Mouse (Mus musculus) hindbrain, embryonic 15.5 days (tissue): Measurements from ENCODE around the gene Ddost. TPM values are rescaled to one million over a fixed set of nuclear protein-coding genes. Genes with fewer than 3 reads are reported as not detected.
"Not testable (repeated sequence)": the region's sequence is repeated elsewhere in the genome, so short reads cannot be mapped to it uniquely, and the experiment has no call there.

Experiments
- ATAC-seq: fragments of 200-750 bp; cut with Nextera tagmentation; 2 replicates; pipeline ENCODE4 v1.8.0; 2017; ENCODE audit warnings: low read depth, moderate number of reproducible peaks, moderate TSS enrichment; ENCODE audit not compliant: low FRiP score
- H3K27ac ChIP-seq: fragments of 300-500 bp; sonication (generic); replicated peaks from 2 replicates; pipeline ENCODE4 v1.5.1; 2015; ENCODE audit warnings: mild to moderate bottlenecking, inconsistent platforms
- H3K27me3 ChIP-seq: fragments of 300-500 bp; sonication (generic); 2 replicates; pipeline ENCODE4 v1.6.1; 2015; ENCODE audit warnings: control low read depth, inconsistent platforms
- H3K36me3 ChIP-seq: fragments of 300-500 bp; sonication (generic); 2 replicates; pipeline ENCODE4 v1.6.1; 2015; ENCODE audit warnings: control low read depth, inconsistent platforms
- H3K4me1 ChIP-seq: fragments of 300-500 bp; sonication (generic); replicated peaks from 2 replicates; pipeline ENCODE4 v1.6.1; 2015; ENCODE audit warnings: control low read depth, inconsistent platforms
- H3K4me2 ChIP-seq: fragments of 300-500 bp; sonication (generic); 2 replicates; pipeline ENCODE4 v1.6.1; 2015; ENCODE audit warnings: moderate library complexity, mild to moderate bottlenecking, inconsistent platforms
- H3K4me3 ChIP-seq: fragments of 300-500 bp; sonication (generic); 2 replicates; pipeline ENCODE4 v1.5.1; 2015; ENCODE audit warnings: mild to moderate bottlenecking, inconsistent platforms
- H3K9ac ChIP-seq: fragments of 300-500 bp; sonication (generic); 2 replicates; pipeline ENCODE4 v1.6.1; 2015; ENCODE audit warnings: inconsistent platforms
- H3K9me3 ChIP-seq: fragments of 300-500 bp; sonication (generic); 2 replicates; pipeline ENCODE4 v1.6.1; 2016; ENCODE audit warnings: control low read depth, inconsistent platforms
- WGBS: fragments of 180-500 bp; shearing (Covaris S2); methylation state at CpG from one replicate; pipeline ENCODE4 v1.1.7; 2015; 5-methylcytosine and 5-hydroxymethylcytosine counted together
- polyA plus RNA-seq: library from polyadenylated mRNA; unstranded; fragments of >200 nt; fragmentation: Nextera tagmentation; extraction: Ambion mirVana; gene quantifications from 2 replicates; pipeline ENCODE4 v1.2.1, GENCODE M21; 2015

Gene Ddost
- polyA plus RNA-seq, 1 experiment from 2014 or later: 220 TPM

DNA sequence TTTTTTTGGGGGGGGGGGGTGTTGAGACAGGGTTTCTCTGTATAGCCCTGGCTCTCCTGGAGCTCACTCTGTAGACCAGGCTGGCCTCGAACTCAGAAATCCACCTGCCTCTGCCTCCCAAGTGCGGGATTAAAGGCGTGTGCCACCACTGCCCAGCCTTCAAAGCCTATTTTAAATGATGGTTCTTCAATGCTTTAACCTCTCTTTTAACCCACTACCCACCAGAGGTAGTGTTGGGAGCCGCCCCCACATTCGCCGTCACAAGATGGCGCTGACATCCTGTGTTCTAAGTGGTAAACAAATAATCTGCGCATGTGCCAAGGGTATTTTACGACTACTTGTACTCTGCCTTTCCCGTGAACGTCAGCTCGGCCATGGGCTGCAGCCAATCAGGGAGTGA is 22.6 kb downstream of the Ddost start:
- H3K27ac ChIP-seq, H3K9ac ChIP-seq, H3K27me3 ChIP-seq, ATAC-seq, H3K4me2 ChIP-seq, H3K9me3 ChIP-seq, H3K4me3 ChIP-seq, H3K36me3 ChIP-seq: not testable (repeated sequence)
- WGBS: 69% methylated on average over 9 of the region's 12 CpGs
- H3K4me1 ChIP-seq: peaks cover 32% of the 10 kb centered on the region

DNA sequence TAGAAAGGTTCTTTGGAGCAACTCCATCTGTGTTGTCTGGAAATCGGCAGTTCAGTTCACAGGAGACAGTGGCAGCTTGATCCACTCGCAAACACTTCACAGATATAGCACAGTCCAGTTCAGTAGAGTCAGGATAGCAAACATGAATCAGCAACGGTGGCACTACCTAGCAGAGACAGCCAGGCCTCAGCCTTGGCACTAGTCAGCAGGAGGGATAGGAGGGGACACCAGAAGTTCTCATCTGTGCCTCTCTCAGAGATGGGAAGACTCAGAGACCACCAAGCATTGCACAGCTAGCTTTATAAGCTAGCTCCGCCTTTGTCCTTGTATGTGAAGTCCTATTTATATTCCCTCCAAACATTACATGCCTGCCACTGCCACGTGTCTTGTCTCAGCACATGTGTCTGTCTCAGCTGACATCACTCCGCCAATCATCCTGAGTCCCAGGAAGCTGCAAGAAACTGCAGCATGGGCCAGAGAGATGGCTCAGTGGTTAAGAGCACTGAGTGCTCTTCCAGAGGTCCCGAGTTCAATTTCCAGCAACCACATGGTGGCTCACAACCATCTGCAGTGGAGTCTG is 23.5 kb downstream of the Ddost start:
- WGBS: 67% methylated on average over 7 of the region's 7 CpGs
- Histone ChIP-seq H3K9me3 (no peaks in the 10 kb centered on the region), H3K36me3 (no peaks in the 10 kb centered on the region), H3K9ac (0 out of 2 replicates have a peak overlapping the region, but pooled peaks have one; percentile 7), H3K27me3 (no peaks in the 10 kb centered on the region), H3K4me2 (peak overlapping the region; percentile 46), H3K4me1 (peaks cover 26% of the 10 kb centered on the region), H3K27ac (no peak overlapping the region), H3K4me3 (peak overlapping the region; percentile 25)
- ATAC-seq: no peak

DNA sequence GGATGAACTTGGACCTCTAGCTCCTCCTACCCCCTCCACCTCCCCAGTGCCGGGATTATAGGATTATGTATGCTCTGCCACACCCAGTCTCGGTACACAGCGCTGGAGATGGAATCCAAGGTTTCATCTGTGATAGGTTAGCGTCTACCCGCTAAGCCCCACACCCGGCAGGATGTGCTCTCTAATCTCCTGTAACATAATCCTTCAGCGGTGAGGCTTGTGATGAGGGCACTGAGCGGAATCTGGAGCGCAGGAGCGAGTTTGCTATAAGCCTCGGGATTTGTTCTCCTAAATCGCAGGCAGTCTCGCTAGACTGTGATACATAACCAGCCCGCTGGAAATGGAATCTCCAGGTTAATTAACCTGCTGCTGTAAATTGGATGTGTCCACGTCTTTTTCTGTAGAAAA is 25.7 kb downstream of the Ddost start:
- Histone ChIP-seq H3K27ac (peak overlapping the region; percentile 31; the same call in 1 of the 2 replicates), H3K4me1 (peaks cover 8% of the 10 kb centered on the region; the same call in 1 of the 2 replicates), H3K27me3 (no peaks in the 10 kb centered on the region), H3K9ac (no peak overlapping the region), H3K9me3 (no peaks in the 10 kb centered on the region), H3K4me3 (no peak overlapping the region), H3K4me2 (no peak overlapping the region), H3K36me3 (no peaks in the 10 kb centered on the region)
- 34% methylated on average over 15 of the region's 15 CpGs for WGBS
- ATAC-seq: no peak

DNA sequence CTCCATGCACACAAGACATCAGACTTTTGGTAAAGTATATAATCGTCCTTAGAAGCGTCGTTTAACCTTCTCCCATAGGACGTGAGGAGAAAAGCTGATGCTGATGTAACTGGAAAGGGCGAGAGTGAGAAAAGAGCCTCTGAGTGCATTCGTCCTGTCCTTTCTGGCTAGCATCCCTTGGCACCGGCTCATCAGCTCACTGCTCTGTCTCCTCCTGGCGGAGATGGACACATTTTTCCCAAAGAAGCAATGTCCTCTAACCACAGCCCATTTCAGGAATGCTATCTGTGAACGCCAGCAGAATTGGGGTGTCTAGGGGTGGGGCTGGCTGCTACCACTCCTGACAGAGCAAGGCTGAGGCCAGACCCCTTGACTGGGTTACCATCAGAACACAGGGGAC is 27.1 kb downstream of the Ddost start:
- Histone ChIP-seq H3K4me2 (no peak overlapping the region), H3K4me1 (peaks cover under 1% of the 10 kb centered on the region; the same call in 1 of the 2 replicates), H3K4me3 (no peak overlapping the region), H3K9ac (no peak overlapping the region), H3K9me3 (no peaks in the 10 kb centered on the region), H3K27ac (no peak overlapping the region), H3K27me3 (no peaks in the 10 kb centered on the region), H3K36me3 (no peaks in the 10 kb centered on the region)
- no peak for ATAC-seq
- 79% methylated on average over 9 of the region's 9 CpGs for WGBS

DNA sequence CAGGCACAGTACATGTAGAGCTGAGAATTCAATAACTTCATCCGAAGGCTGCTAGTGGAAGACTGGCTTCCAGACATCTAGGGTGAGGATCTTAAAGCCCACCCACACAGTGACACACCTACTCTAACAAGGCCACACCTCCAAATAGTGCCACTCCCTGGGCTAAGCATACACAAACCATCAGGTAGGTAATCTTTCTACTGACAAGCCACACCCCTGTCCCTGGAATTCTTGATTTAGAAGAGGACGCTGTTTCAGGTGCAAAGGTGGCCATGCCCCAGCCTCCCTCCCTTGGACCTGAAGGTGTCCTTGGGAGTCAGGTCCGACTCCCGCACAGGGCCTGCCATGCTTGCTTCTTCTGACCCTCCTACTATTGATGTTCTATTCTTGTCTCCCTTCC is 28.6 kb downstream of the Ddost start:
- no peak overlapping the region for H3K27ac ChIP-seq
- no peak for ATAC-seq
- no peak overlapping the region for H3K4me2 ChIP-seq
- no peaks in the 10 kb centered on the region for H3K36me3 ChIP-seq
- no peaks in the 10 kb centered on the region for H3K9me3 ChIP-seq
- 90% methylated on average over 4 of the region's 4 CpGs for WGBS
- no peak overlapping the region for H3K4me3 ChIP-seq
- no peaks in the 10 kb centered on the region for H3K27me3 ChIP-seq
- H3K4me1 ChIP-seq: no peaks in the 10 kb centered on the region; the same call in 1 of the 2 replicates
- no peak overlapping the region for H3K9ac ChIP-seq

DNA sequence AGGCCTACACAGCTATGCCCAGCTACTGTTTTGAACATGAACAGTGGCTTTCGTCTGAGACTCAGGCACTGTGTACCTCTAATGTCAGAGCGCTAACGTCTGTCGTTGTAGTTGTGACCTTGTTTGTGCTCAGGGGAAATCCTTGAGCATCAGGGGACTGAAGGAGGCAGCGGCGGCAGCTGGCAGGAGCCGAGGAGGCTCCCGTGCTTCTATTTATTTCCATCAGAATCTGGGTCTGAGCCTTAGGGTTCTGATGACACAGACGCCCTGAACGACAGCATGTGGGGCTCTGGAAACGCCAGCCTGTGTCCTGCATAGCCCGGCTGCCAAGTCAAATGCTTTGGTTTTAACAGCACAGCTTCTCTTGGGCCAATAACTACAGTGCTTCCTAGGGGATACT is 30.5 kb downstream of the Ddost start:
- 72% methylated on average over 12 of the region's 12 CpGs for WGBS
- Histone ChIP-seq H3K27me3 (no peaks in the 10 kb centered on the region), H3K36me3 (no peaks in the 10 kb centered on the region), H3K9ac (no peak overlapping the region), H3K4me2 (no peak overlapping the region), H3K27ac (no peak overlapping the region), H3K4me3 (no peak overlapping the region), H3K9me3 (no peaks in the 10 kb centered on the region), H3K4me1 (no peaks in the 10 kb centered on the region)
- no peak for ATAC-seq

DNA sequence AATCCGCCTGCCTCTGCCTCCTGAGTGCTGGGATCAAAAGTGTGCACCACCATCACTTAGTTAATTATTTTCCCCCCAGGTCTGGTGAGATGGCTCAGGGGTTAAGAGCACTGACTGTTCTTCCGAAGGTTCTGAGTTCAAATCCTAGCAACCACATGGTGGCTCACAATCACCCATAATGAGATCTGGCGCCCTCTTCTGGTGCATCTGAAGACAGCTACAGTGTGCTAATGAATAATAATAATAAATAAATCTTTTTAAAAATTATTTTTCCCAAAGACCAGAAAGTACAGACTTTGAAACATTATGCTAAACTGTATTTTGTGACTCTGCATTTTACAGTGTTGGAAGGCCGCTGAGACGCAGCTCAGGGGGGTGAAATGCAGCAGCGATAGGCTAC is 31.1 kb downstream of the Ddost start:
- Histone ChIP-seq H3K36me3 (no peaks in the 10 kb centered on the region), H3K4me3 (no peak overlapping the region), H3K9ac (no peak overlapping the region), H3K27ac (no peak overlapping the region), H3K27me3 (no peaks in the 10 kb centered on the region), H3K4me2 (no peak overlapping the region), H3K4me1 (no peaks in the 10 kb centered on the region), H3K9me3 (no peaks in the 10 kb centered on the region)
- 88% methylated on average over 6 of the region's 6 CpGs for WGBS
- ATAC-seq: no peak

DNA sequence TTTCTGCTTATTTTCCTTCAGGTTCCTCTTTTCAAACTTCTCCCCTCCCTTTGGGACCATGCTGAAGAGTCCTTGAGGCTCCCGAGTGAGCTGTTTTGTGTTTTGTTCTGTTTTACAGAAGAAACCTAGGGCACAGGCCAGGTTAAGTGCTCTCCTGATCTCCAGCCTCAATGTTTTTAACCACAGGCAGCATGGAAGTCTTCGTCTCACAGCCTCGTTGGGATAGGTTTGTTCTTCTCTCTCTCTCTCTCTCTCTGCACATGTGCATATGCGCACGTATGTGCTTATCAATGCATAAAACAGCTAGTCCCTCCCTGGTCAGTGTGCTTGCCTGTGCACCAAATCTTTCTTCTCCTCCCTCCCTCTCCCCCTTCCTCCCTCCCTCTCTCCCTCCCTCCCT is 32.3 kb downstream of the Ddost start:
- Histone ChIP-seq H3K27me3 (no peaks in the 10 kb centered on the region), H3K36me3 (no peaks in the 10 kb centered on the region), H3K4me2 (no peak overlapping the region), H3K9ac (no peak overlapping the region), H3K4me1 (no peaks in the 10 kb centered on the region), H3K27ac (no peak overlapping the region), H3K9me3 (no peaks in the 10 kb centered on the region), H3K4me3 (no peak overlapping the region)
- no peak for ATAC-seq
- WGBS: 75% methylated on average over 5 of the region's 5 CpGs

DNA sequence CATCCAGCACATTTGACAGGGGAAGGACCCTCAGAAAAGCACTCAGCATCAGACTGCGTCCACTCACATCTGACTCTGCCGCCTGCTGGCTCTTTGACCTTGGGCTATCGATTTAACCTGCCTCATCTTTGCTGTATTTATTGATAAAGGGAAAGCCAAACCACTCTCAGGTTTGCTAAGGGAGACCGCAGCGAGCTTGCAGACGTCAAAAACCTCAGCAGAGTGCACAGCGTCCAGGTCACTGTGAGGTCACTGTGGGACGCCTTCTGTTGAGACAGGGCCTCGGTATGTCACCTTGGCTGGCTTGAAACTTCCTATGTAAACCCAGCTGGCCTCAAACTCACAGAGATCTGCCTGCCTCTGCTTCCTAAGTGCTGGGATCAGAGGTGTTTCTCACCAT is 32.8 kb downstream of the Ddost start:
- 80% methylated on average over 9 of the region's 9 CpGs for WGBS
- H3K9me3 ChIP-seq: no peaks in the 10 kb centered on the region
- H3K9ac ChIP-seq: no peak overlapping the region
- ATAC-seq: no peak
- H3K4me1 ChIP-seq: no peaks in the 10 kb centered on the region
- no peaks in the 10 kb centered on the region for H3K27me3 ChIP-seq
- no peaks in the 10 kb centered on the region for H3K36me3 ChIP-seq
- no peak overlapping the region for H3K27ac ChIP-seq
- H3K4me3 ChIP-seq: no peak overlapping the region
- no peak overlapping the region for H3K4me2 ChIP-seq

DNA sequence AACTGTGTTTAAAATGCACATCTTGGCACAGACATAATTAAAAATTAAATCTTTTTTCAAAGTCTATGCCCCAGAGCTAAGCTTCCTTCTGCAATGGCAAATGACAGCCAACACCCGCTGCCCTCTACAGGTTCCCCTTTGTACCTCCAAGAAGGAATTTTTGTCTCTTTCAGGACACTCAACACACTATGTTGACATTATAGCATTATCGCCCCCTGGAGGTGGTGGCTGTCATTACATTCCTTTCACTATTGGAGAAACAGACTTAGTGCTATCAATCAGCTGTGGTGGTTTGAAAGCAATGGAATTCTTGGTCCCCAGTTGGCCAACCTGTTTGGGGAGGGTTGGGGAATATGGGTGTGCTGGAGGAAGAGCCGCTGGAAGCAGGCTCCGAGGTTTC is 35.4 kb downstream of the Ddost start:
- Histone ChIP-seq H3K4me2 (no peak overlapping the region), H3K27ac (no peak overlapping the region), H3K36me3 (no peaks in the 10 kb centered on the region), H3K27me3 (no peaks in the 10 kb centered on the region), H3K9me3 (no peaks in the 10 kb centered on the region), H3K4me1 (peaks cover 5% of the 10 kb centered on the region; the same call in 1 of the 2 replicates), H3K9ac (no peak overlapping the region), H3K4me3 (no peak overlapping the region)
- no peak for ATAC-seq
- WGBS: 31% methylated on average over 4 of the region's 4 CpGs

DNA sequence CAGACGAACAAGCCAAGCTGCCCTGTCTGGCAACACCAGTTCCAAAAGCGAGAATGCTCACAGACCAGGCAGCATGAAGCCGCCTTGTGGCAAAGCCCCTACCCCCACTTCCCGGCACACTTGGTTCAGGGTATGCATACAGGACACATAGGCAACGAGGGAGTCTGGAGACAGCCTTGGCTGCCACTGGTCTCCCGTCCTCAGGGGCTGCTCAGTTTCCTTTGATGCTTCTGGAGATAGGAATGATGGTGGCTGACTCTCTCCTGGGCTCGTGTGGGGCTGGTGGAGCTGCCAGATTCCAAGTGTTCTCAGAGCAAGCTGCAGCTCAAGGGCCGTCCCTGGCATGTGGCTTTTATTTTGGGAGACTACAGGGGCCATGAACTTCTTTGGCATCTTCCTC is 36.9 kb downstream of the Ddost start:
- 71% methylated on average over 8 of the region's 8 CpGs for WGBS
- Histone ChIP-seq H3K9ac (no peak overlapping the region), H3K4me1 (peaks cover 5% of the 10 kb centered on the region; the same call in 1 of the 2 replicates), H3K27ac (no peak overlapping the region), H3K27me3 (no peaks in the 10 kb centered on the region), H3K9me3 (no peaks in the 10 kb centered on the region), H3K4me2 (no peak overlapping the region), H3K36me3 (no peaks in the 10 kb centered on the region), H3K4me3 (no peak overlapping the region)
- ATAC-seq: no peak

DNA sequence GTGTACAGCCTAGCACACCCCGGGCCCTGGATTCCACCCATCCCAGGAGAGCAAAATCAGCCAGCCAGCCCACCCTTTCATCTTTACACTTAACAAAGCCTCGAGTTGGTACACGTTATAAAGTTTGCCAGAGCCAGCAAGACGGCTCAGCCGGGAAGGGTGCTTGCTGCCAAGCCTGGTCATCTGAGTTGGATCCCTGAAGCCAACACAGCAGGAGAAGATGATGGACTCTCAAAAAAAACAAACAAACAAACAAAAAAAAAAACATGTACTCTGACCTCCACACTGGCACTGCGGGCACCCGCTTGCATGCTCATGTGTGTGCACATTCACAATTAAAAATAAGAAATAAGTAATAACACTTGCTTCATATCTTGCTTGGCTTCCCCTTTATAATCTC is 37.5 kb downstream of the Ddost start:
- Histone ChIP-seq H3K4me1 (peaks cover 5% of the 10 kb centered on the region; the same call in 1 of the 2 replicates), H3K27me3 (no peaks in the 10 kb centered on the region), H3K36me3 (no peaks in the 10 kb centered on the region), H3K4me2 (no peak overlapping the region), H3K9me3 (no peaks in the 10 kb centered on the region), H3K4me3 (no peak overlapping the region), H3K27ac (no peak overlapping the region), H3K9ac (no peak overlapping the region)
- no peak for ATAC-seq
- WGBS: 68% methylated on average over 7 of the region's 7 CpGs

DNA sequence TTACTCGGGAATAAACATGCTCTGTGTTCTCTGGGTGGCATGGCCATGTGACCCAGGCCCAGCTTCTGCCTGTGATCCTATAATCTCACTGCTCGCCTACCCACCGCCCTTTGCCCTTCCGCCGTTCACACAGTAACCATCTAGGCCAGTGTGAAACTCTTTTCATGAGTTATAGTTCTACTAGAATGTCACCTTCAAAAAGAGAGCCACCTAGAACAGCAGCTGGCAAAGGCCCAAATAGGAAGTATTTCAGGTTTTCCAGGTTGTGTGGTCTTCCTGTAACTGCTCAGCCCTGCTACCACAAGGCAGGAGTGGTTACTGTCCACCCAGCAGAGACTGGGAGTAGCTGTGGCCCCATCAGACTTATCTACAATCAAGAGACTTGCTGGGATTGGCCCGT is 38.2 kb downstream of the Ddost start:
- Histone ChIP-seq H3K9ac (no peak overlapping the region), H3K27me3 (no peaks in the 10 kb centered on the region), H3K4me2 (no peak overlapping the region), H3K4me1 (peaks cover 5% of the 10 kb centered on the region; the same call in 1 of the 2 replicates), H3K27ac (no peak overlapping the region), H3K4me3 (no peak overlapping the region), H3K9me3 (no peaks in the 10 kb centered on the region), H3K36me3 (no peaks in the 10 kb centered on the region)
- ATAC-seq: no peak
- WGBS: 89% methylated on average over 6 of the region's 6 CpGs
